Mouse (Mus musculus): ENCODE data around the gene Hexb.

GRCm38 (mm10) chr13:97176731-97177130, 21.4 kb downstream of the Hexb start:
- TF ChIP-seq CTCF (IDR thresholded peaks at IDR 0.05; ENCODE audit: borderline replicate concordance, control insufficient read depth, extremely low read depth, insufficient read depth, low read length, poor library complexity) = no peak
- TF ChIP-seq POLR2A (IDR thresholded peaks at IDR 0.05; ENCODE audit: control insufficient read depth, extremely low read depth, insufficient read depth, low read length, poor library complexity) = no peak
